Mouse (Mus musculus) C2C12 (cell line): ENCODE data around the gene Csdc2. TPM values are rescaled to one million over a fixed set of nuclear protein-coding genes. Genes with fewer than 3 reads are reported as not detected.
"Not testable (repeated sequence)": the region's sequence is repeated elsewhere in the genome, so short reads cannot be mapped to it uniquely, and the experiment has no call there.

Experiments
- H3K27me3 ChIP-seq: one replicate; pipeline ENCODE4 v1.6.1; 2011; ENCODE audit not compliant: control insufficient read depth, insufficient read depth, insufficient read length
- H3K36me3 ChIP-seq: one replicate; pipeline ENCODE4 v1.6.1; 2011; ENCODE audit not compliant: control insufficient read depth, insufficient read depth
- H3K4me3 ChIP-seq: one replicate; pipeline ENCODE4 v1.5.1; 2011; ENCODE audit warnings: mild to moderate bottlenecking, control low read depth; ENCODE audit not compliant: poor library complexity, insufficient read depth, severe bottlenecking
- H3K79me2 ChIP-seq: one replicate; pipeline ENCODE4 v1.6.1; 2011; ENCODE audit not compliant: control insufficient read depth, insufficient read depth
- H3K79me3 ChIP-seq: one replicate; pipeline ENCODE4 v1.6.1; 2011; ENCODE audit warnings: low read depth, control low read depth
- H3ac ChIP-seq: one replicate; pipeline ENCODE3; 2011; ENCODE audit warnings: low read depth; ENCODE audit not compliant: control insufficient read depth, insufficient read length
- CEBPB ChIP-seq: IDR thresholded peaks from one replicate; pipeline ENCODE4 v1.6.1; 2011; ENCODE audit warnings: low read depth, mild to moderate bottlenecking, control low read depth, moderate library complexity
- CTCF ChIP-seq: IDR thresholded peaks from one replicate; pipeline ENCODE4 v1.5.1; 2011; ENCODE audit not compliant: control insufficient read depth, insufficient read depth, insufficient read length
- FOSL1 ChIP-seq: IDR thresholded peaks from one replicate; pipeline ENCODE4 v1.8.0; 2011; ENCODE audit warnings: mild to moderate bottlenecking, low read length; ENCODE audit not compliant: poor library complexity, insufficient read depth, severe bottlenecking
- MAX ChIP-seq: IDR thresholded peaks from one replicate; pipeline ENCODE4 v1.6.1; 2011; ENCODE audit warnings: mild to moderate bottlenecking, control low read depth
- MYOD1 ChIP-seq: IDR thresholded peaks from one replicate; pipeline ENCODE4 v1.6.1; 2011; ENCODE audit warnings: low read depth; ENCODE audit not compliant: control insufficient read depth, insufficient read length
- MYOG ChIP-seq: IDR thresholded peaks from one replicate; pipeline ENCODE4 v1.6.1; 2011; ENCODE audit not compliant: control insufficient read depth, insufficient read length; ENCODE audit errors: extremely low read depth
- USF1 ChIP-seq: IDR thresholded peaks from one replicate; pipeline ENCODE4 v1.6.1; 2011; ENCODE audit warnings: low read depth, mild to moderate bottlenecking, control low read depth, moderate library complexity
- polyA plus RNA-seq: library from polyadenylated mRNA; unstranded; fragments of >200 nt; fragmentation: generic; extraction: Trizol; gene quantifications from one replicate; pipeline ENCODE4 v1.2.1, GENCODE M21; 2012; ENCODE audit warnings: missing spikeins

Gene Csdc2
- polyA plus RNA-seq, 1 experiment, result 1.7 TPM

- TF ChIP-seq FOSL1, result no peak
- no peak for TF ChIP-seq MYOD1
- TF ChIP-seq CTCF, result no peak
- no peak for TF ChIP-seq MYOG
- TF ChIP-seq MAX, result no peak
- no peak for TF ChIP-seq CEBPB
- TF ChIP-seq USF1, result no peak
- Histone ChIP-seq H3K79me3 (no peaks in the 10 kb centered on the region), H3ac (no peak overlapping the region), H3K27me3 (no peaks in the 10 kb centered on the region), H3K36me3 (no peaks in the 10 kb centered on the region), H3K79me2 (no peaks in the 10 kb centered on the region), H3K4me3 (no peak overlapping the region)
Measured at GRCm38 (mm10) chr15:81968447-81968846, 31.9 kb downstream of the Csdc2 start.

- Histone ChIP-seq H3ac (no peak overlapping the region), H3K4me3 (no peak overlapping the region), H3K79me2 (no peaks in the 10 kb centered on the region), H3K27me3 (no peaks in the 10 kb centered on the region), H3K36me3 (no peaks in the 10 kb centered on the region), H3K79me3 (no peaks in the 10 kb centered on the region)
- no peak for TF ChIP-seq CTCF
- peak; percentile 27 for TF ChIP-seq MYOD1
- no peak for TF ChIP-seq MYOG
- no peak for TF ChIP-seq MAX
Measured at GRCm38 (mm10) chr15:81969173-81969572, 32.6 kb downstream of the Csdc2 start.

- H3K27me3 ChIP-seq, H3K79me3 ChIP-seq, H3K79me2 ChIP-seq, H3K4me3 ChIP-seq, H3K36me3 ChIP-seq, H3ac ChIP-seq: not testable (repeated sequence)
Measured at GRCm38 (mm10) chr15:81969635-81970034, 33.1 kb downstream of the Csdc2 start.

DNA sequence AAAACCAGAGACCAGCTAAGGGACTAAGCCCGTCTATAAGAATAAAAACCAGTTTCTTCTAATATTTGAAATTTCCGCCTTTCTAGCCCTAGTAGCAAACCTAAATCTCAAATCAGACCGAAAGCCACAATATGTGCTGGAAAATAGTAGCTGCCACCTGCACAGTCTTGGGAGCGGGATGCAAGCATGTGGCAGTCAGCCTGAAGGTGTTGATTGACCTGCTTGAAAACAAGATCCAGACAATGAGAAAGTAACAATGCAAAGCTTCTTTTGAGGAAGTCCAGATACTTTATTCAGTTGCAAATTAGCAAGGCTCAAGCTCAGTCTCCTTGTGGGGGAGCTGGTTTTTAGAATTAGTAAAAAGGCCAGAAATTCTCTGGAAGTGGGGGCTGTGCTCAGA, 33.9 kb downstream of the Csdc2 start:
- H3K36me3 ChIP-seq, H3K79me3 ChIP-seq, H3K4me3 ChIP-seq, H3ac ChIP-seq, H3K27me3 ChIP-seq, H3K79me2 ChIP-seq: not testable (repeated sequence)

- H3K36me3 ChIP-seq, H3K79me2 ChIP-seq, H3ac ChIP-seq, H3K4me3 ChIP-seq, H3K79me3 ChIP-seq, H3K27me3 ChIP-seq: not testable (repeated sequence)
Measured at GRCm38 (mm10) chr15:81975156-81975555, 38.6 kb downstream of the Csdc2 start.

- H3K4me3 ChIP-seq, result no peak within 1 kb of the TSS
- H3K36me3 ChIP-seq, result no peaks in the 10 kb centered on the region
Measured at GRCm38 (mm10) chr15:81980321-81980720, 43.8 kb downstream of the Csdc2 start, which contains the start of gene 1700029P11Rik. 1700029P11Rik (plus strand) TSS chr15:81980540.

GRCm38 (mm10) chr15:81982173-81982572, 45.6 kb downstream of the Csdc2 start:
- Histone ChIP-seq H3K36me3 (no peaks in the 10 kb centered on the region), H3K27me3 (no peaks in the 10 kb centered on the region), H3K4me3 (no peak overlapping the region), H3K79me3 (no peaks in the 10 kb centered on the region), H3K79me2 (no peaks in the 10 kb centered on the region), H3ac (no peak overlapping the region)
- TF ChIP-seq CTCF, result no peak
- TF ChIP-seq MYOG, result no peak
- TF ChIP-seq USF1, result no peak
- TF ChIP-seq CEBPB, result no peak
- TF ChIP-seq FOSL1, result no peak
- no peak for TF ChIP-seq MYOD1
- TF ChIP-seq MAX, result no peak

More at GRCm38 (mm10) chr15:81980321-81980720, 43.8 kb downstream of the Csdc2 start, which contains the start of gene 1700029P11Rik:
- H3ac ChIP-seq, result no peak within 1 kb of the TSS
- H3K79me2 ChIP-seq, result no peaks in the 10 kb centered on the region
- no peaks in the 10 kb centered on the region for H3K79me3 ChIP-seq
- TF ChIP-seq FOSL1, result no peak
- no peak for TF ChIP-seq MYOG
- no peak for TF ChIP-seq MYOD1
- no peak for TF ChIP-seq USF1
- no peak for TF ChIP-seq MAX
- TF ChIP-seq CTCF, result no peak
- TF ChIP-seq CEBPB, result no peak
- no peaks in the 10 kb centered on the region for H3K27me3 ChIP-seq
